Mouse (Mus musculus): ENCODE data around the gene Olfr679. TPM values are rescaled to one million over a fixed set of nuclear protein-coding genes. Genes with fewer than 3 reads are reported as not detected.
A peak's percentile ranks its signal among the peaks of the same experiment; 100 is the strongest.
"Not testable (repeated sequence)": the region's sequence is repeated elsewhere in the genome, so short reads cannot be mapped to it uniquely, and the experiment has no call there.

Olfr679 gene
- polyA plus RNA-seq (2014; fragmentation: Nextera tagmentation; extraction: Ambion mirVana) = not detected in 2 replicates

DNA sequence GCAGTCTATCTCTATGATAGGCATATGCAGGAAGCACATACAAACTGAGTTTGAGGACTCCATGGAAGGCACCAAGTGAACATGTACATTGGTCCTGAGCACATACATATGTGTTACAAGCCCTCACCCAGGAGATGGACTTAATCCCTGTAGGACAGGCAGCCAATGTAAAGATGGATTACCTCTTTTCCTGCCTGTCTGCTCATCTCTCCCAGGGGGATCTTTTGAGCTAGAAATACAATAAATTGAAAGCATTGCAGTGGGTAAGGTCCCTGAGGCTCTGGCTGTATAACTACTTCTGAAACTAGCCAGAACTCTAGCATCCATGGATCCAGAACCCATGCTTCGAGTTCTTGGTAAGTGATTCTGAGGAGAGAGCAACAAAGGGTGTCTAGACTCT, at the start of gene Olfr679:
Olfr679 (plus strand) TSS at position 301 of the 400 bp plus-strand sequence.
- Histone ChIP-seq H3K9me3 (ENCODE audit: control insufficient read depth, low read length) (no peaks in the 10 kb centered on the region), H3K27ac (ENCODE audit: low read depth, low read length) (no peak within 1 kb of the TSS), H3K9ac (ENCODE audit: low read depth, low read length) (no peak within 1 kb of the TSS), H3K27me3 (ENCODE audit: control insufficient read depth, insufficient read depth, low read length) (no peaks in the 10 kb centered on the region), H3K36me3 (ENCODE audit: control insufficient read depth, insufficient read depth, low read length) (no peaks in the 10 kb centered on the region), H3K4me1 (replicated peaks; ENCODE audit: control insufficient read depth, insufficient read depth, low read length) (no peaks in the 10 kb centered on the region), H3K4me2 (replicated peaks; ENCODE audit: low read depth, low read length) (no peak within 1 kb of the TSS), H3K4me3 (ENCODE audit: low read depth, low read length) (no peak within 1 kb of the TSS)
- no peak for DNase-seq (ENCODE audit: low spot score)
- no peak for ATAC-seq (ENCODE audit: low FRiP score)
- 82% methylated on average over 1 of the region's 1 CpGs for WGBS

- Histone ChIP-seq H3K4me2 (replicated peaks; ENCODE audit: low read depth, low read length) (no peak within 1 kb of the TSS), H3K4me1 (replicated peaks; ENCODE audit: control insufficient read depth, insufficient read depth, low read length) (no peaks in the 10 kb centered on the region), H3K9ac (ENCODE audit: low read depth, low read length) (no peak within 1 kb of the TSS), H3K9me3 (ENCODE audit: control insufficient read depth, low read length) (no peaks in the 10 kb centered on the region), H3K4me3 (ENCODE audit: low read depth, low read length) (no peak within 1 kb of the TSS), H3K27ac (ENCODE audit: low read depth, low read length) (no peak within 1 kb of the TSS), H3K27me3 (ENCODE audit: control insufficient read depth, insufficient read depth, low read length) (no peaks in the 10 kb centered on the region), H3K36me3 (ENCODE audit: control insufficient read depth, insufficient read depth, low read length) (no peaks in the 10 kb centered on the region)
- ATAC-seq (ENCODE audit: low FRiP score) (no peak), DNase-seq (ENCODE audit: low spot score) (no peak)
These were observed 48.6 kb upstream of the Olfr679 start, which contains the start of gene Olfr676 for GRCm38 (mm10) chr7:105032398-105032797. Olfr676 (plus strand) TSS chr7:105032698.

GRCm38 (mm10) chr7:105033836-105034235, 47.2 kb upstream of the Olfr679 start:
- H3K9me3 ChIP-seq (ENCODE audit: control insufficient read depth, low read length); H3K27ac ChIP-seq (ENCODE audit: low read depth, low read length); H3K4me3 ChIP-seq (ENCODE audit: low read depth, low read length); H3K36me3 ChIP-seq (ENCODE audit: control insufficient read depth, insufficient read depth, low read length); H3K9ac ChIP-seq (ENCODE audit: low read depth, low read length); H3K4me2 ChIP-seq (replicated peaks; ENCODE audit: low read depth, low read length); H3K4me1 ChIP-seq (replicated peaks; ENCODE audit: control insufficient read depth, insufficient read depth, low read length); DNase-seq (ENCODE audit: low spot score); H3K27me3 ChIP-seq (ENCODE audit: control insufficient read depth, insufficient read depth, low read length): not testable (repeated sequence)
- peak; percentile 45; the same call in 1 of the 2 replicates for ATAC-seq (ENCODE audit: low FRiP score)
- WGBS = 57% methylated on average over 5 of the region's 5 CpGs

DNA sequence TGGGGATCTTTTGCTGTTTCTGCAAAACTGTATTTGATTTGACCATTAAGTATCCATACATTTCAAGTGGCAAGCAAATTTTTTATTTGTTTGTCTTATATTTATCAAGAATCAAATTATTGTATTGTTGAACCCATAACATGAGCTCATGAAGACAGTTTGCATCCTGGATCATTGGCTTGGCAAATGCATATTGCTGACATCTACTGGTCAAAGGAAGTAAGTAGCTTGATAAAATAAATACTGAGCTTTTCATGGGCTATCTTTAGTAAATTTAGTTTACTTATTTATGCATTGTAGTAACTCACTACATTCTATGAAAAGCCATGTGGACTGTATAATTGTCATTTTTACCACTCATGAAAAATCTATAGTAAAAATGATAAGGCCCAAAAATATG, 22.1 kb upstream of the Olfr679 start:
- no peaks in the 10 kb centered on the region for H3K4me1 ChIP-seq (replicated peaks; ENCODE audit: control insufficient read depth, insufficient read depth, low read length)
- no peak for ATAC-seq (ENCODE audit: low FRiP score)
- no peaks in the 10 kb centered on the region for H3K27me3 ChIP-seq (ENCODE audit: control insufficient read depth, insufficient read depth, low read length)
- H3K9me3 ChIP-seq (ENCODE audit: control insufficient read depth, low read length) = no peaks in the 10 kb centered on the region
- H3K27ac ChIP-seq (ENCODE audit: low read depth, low read length) = no peak overlapping the region
- no peaks in the 10 kb centered on the region for H3K36me3 ChIP-seq (ENCODE audit: control insufficient read depth, insufficient read depth, low read length)
- no peak overlapping the region for H3K9ac ChIP-seq (ENCODE audit: low read depth, low read length)
- no peak overlapping the region for H3K4me2 ChIP-seq (replicated peaks; ENCODE audit: low read depth, low read length)
- H3K4me3 ChIP-seq (ENCODE audit: low read depth, low read length) = no peak overlapping the region
- DNase-seq (ENCODE audit: low spot score) = no peak

GRCm38 (mm10) chr7:105064175-105064574, 16.8 kb upstream of the Olfr679 start, which contains the start of gene Olfr678:
Olfr678 (plus strand) TSS chr7:105064475.
- H3K4me1 ChIP-seq (replicated peaks; ENCODE audit: control insufficient read depth, insufficient read depth, low read length) = no peaks in the 10 kb centered on the region
- no peaks in the 10 kb centered on the region for H3K27me3 ChIP-seq (ENCODE audit: control insufficient read depth, insufficient read depth, low read length)
- 85% methylated on average over 1 of the region's 1 CpGs for WGBS
- no peaks in the 10 kb centered on the region for H3K9me3 ChIP-seq (ENCODE audit: control insufficient read depth, low read length)
- no peak within 1 kb of the TSS for H3K27ac ChIP-seq (ENCODE audit: low read depth, low read length)
- ATAC-seq (ENCODE audit: low FRiP score) (no peak), DNase-seq (ENCODE audit: low spot score) (no peak)
- H3K9ac ChIP-seq (ENCODE audit: low read depth, low read length) = no peak within 1 kb of the TSS
- H3K36me3 ChIP-seq (ENCODE audit: control insufficient read depth, insufficient read depth, low read length) = no peaks in the 10 kb centered on the region
- H3K4me2 ChIP-seq (replicated peaks; ENCODE audit: low read depth, low read length) = no peak within 1 kb of the TSS
- H3K4me3 ChIP-seq (ENCODE audit: low read depth, low read length) = no peak within 1 kb of the TSS

DNA sequence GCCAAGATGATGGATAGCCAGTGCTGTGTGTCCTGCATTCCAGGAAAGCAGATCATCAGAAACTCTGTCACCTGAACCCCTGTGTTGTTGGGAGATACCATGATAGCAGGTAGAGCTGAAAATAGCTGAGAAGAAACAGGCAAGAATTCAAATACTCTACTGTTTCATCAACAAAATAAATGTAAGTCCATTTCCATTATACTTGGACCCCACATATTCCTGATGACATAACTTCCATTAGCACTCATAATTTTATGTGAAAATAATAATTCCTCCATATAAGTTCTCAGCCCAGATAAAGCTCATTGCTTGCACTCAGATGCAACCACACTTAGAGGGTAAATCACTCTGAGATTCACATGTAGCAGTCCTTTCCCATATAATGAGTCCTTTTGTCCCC, 11.7 kb downstream of the Olfr679 start, which contains the start of gene Olfr680-ps1:
Olfr680-ps1 (minus strand) TSS at position 101 of the 400 bp plus-strand sequence.
- not testable (repeated sequence) for H3K9me3 ChIP-seq (ENCODE audit: control insufficient read depth, low read length); H3K4me2 ChIP-seq (replicated peaks; ENCODE audit: low read depth, low read length); H3K4me1 ChIP-seq (replicated peaks; ENCODE audit: control insufficient read depth, insufficient read depth, low read length); H3K27me3 ChIP-seq (ENCODE audit: control insufficient read depth, insufficient read depth, low read length); ATAC-seq (ENCODE audit: low FRiP score); H3K9ac ChIP-seq (ENCODE audit: low read depth, low read length); H3K4me3 ChIP-seq (ENCODE audit: low read depth, low read length); H3K27ac ChIP-seq (ENCODE audit: low read depth, low read length); H3K36me3 ChIP-seq (ENCODE audit: control insufficient read depth, insufficient read depth, low read length); DNase-seq (ENCODE audit: low spot score)

- Histone ChIP-seq H3K36me3 (ENCODE audit: control insufficient read depth, insufficient read depth, low read length) (no peaks in the 10 kb centered on the region), H3K4me2 (replicated peaks; ENCODE audit: low read depth, low read length) (no peak within 1 kb of the TSS), H3K9me3 (ENCODE audit: control insufficient read depth, low read length) (no peaks in the 10 kb centered on the region), H3K9ac (ENCODE audit: low read depth, low read length) (no peak within 1 kb of the TSS), H3K27me3 (ENCODE audit: control insufficient read depth, insufficient read depth, low read length) (no peaks in the 10 kb centered on the region), H3K4me1 (replicated peaks; ENCODE audit: control insufficient read depth, insufficient read depth, low read length) (no peaks in the 10 kb centered on the region), H3K27ac (ENCODE audit: low read depth, low read length) (no peak within 1 kb of the TSS), H3K4me3 (ENCODE audit: low read depth, low read length) (no peak within 1 kb of the TSS)
- DNase-seq (ENCODE audit: low spot score) (no peak), ATAC-seq (ENCODE audit: low FRiP score) (no peak)
These were observed 35.5 kb downstream of the Olfr679 start, which contains the start of gene Olfr681 for GRCm38 (mm10) chr7:105116536-105116935. Olfr681 (plus strand) TSS chr7:105116836.

Other genes with a start within 250 kb of the Olfr679 start
- not detected in 2 replicates for gene Usp17lb, start 238.6 kb upstream of the Olfr679 start, polyA plus RNA-seq (2014; fragmentation: Nextera tagmentation; extraction: Ambion mirVana)
- not detected in 2 replicates for gene Usp17la, start 224.2 kb upstream of the Olfr679 start, polyA plus RNA-seq (2014; fragmentation: Nextera tagmentation; extraction: Ambion mirVana)
- not detected in 2 replicates for gene Olfr665, start 203.2 kb upstream of the Olfr679 start, polyA plus RNA-seq (2014; fragmentation: Nextera tagmentation; extraction: Ambion mirVana)
- not detected in 2 replicates for gene Olfr666, start 185.3 kb upstream of the Olfr679 start, polyA plus RNA-seq (2014; fragmentation: Nextera tagmentation; extraction: Ambion mirVana)
- not detected in 2 replicates for gene Olfr667, start 159.7 kb upstream of the Olfr679 start, polyA plus RNA-seq (2014; fragmentation: Nextera tagmentation; extraction: Ambion mirVana)
- not detected in 2 replicates for gene Olfr668, start 153.1 kb upstream of the Olfr679 start, polyA plus RNA-seq (2014; fragmentation: Nextera tagmentation; extraction: Ambion mirVana)
- not detected in 2 replicates for gene Olfr669, start 147.0 kb upstream of the Olfr679 start, polyA plus RNA-seq (2014; fragmentation: Nextera tagmentation; extraction: Ambion mirVana)
- not detected in 2 replicates for gene Olfr670, start 118.6 kb upstream of the Olfr679 start, polyA plus RNA-seq (2014; fragmentation: Nextera tagmentation; extraction: Ambion mirVana)
- not detected in 2 replicates for gene Olfr671, start 102.1 kb upstream of the Olfr679 start, polyA plus RNA-seq (2014; fragmentation: Nextera tagmentation; extraction: Ambion mirVana)
- not detected in 2 replicates for gene Olfr672, start 79.2 kb upstream of the Olfr679 start, polyA plus RNA-seq (2014; fragmentation: Nextera tagmentation; extraction: Ambion mirVana)
- gene Olfr675, start 52.7 kb upstream of the Olfr679 start, polyA plus RNA-seq (2014; fragmentation: Nextera tagmentation; extraction: Ambion mirVana) = not detected in 2 replicates
- not detected in 2 replicates for gene Olfr676, start 48.5 kb upstream of the Olfr679 start, polyA plus RNA-seq (2014; fragmentation: Nextera tagmentation; extraction: Ambion mirVana)
- gene Olfr677, start 29.8 kb upstream of the Olfr679 start, polyA plus RNA-seq (2014; fragmentation: Nextera tagmentation; extraction: Ambion mirVana) = not detected in 2 replicates
- not detected in 2 replicates for gene Olfr678, start 16.7 kb upstream of the Olfr679 start, polyA plus RNA-seq (2014; fragmentation: Nextera tagmentation; extraction: Ambion mirVana)
- gene Olfr680-ps1, start 11.6 kb downstream of the Olfr679 start, polyA plus RNA-seq (2014; fragmentation: Nextera tagmentation; extraction: Ambion mirVana) = not detected in 2 replicates
- not detected in 2 replicates for gene Olfr681, start 35.6 kb downstream of the Olfr679 start, polyA plus RNA-seq (2014; fragmentation: Nextera tagmentation; extraction: Ambion mirVana)
- gene Olfr683, start 65.8 kb downstream of the Olfr679 start, polyA plus RNA-seq (2014; fragmentation: Nextera tagmentation; extraction: Ambion mirVana) = not detected in 2 replicates
- 0.06 TPM in 1 of 2 replicates, not detected in the other for gene Olfr684, start 82.4 kb downstream of the Olfr679 start, polyA plus RNA-seq (2014; fragmentation: Nextera tagmentation; extraction: Ambion mirVana)
- not detected in 2 replicates for gene Olfr685, start 104.8 kb downstream of the Olfr679 start, polyA plus RNA-seq (2014; fragmentation: Nextera tagmentation; extraction: Ambion mirVana)
- gene Olfr686, start 126.3 kb downstream of the Olfr679 start, polyA plus RNA-seq (2014; fragmentation: Nextera tagmentation; extraction: Ambion mirVana) = not detected in 2 replicates
- not detected in 2 replicates for gene Olfr688, start 206.9 kb downstream of the Olfr679 start, polyA plus RNA-seq (2014; fragmentation: Nextera tagmentation; extraction: Ambion mirVana)
- not detected in 2 replicates for gene Olfr689, start 230.0 kb downstream of the Olfr679 start, polyA plus RNA-seq (2014; fragmentation: Nextera tagmentation; extraction: Ambion mirVana)